Mouse (Mus musculus) myocyte (in vitro differentiated cells): ENCODE measurements around the gene Hapln2. TPM values are rescaled to one million over a fixed set of nuclear protein-coding genes. Genes with fewer than 3 reads are reported as not detected.
A peak's percentile ranks its signal among the peaks of the same experiment; 100 is the strongest.

Source experiments
- H3K27me3 ChIP-seq: one replicate; pipeline ENCODE4 v1.6.1; 2011; ENCODE audit not compliant: control insufficient read depth, insufficient read depth, insufficient read length
- H3K36me3 ChIP-seq: one replicate; pipeline ENCODE4 v1.6.1; 2011; ENCODE audit not compliant: control insufficient read depth, insufficient read depth
- H3K4me2 ChIP-seq: one replicate; pipeline ENCODE4 v1.6.1; 2011; ENCODE audit warnings: low read depth, control low read depth
- H3K4me3 ChIP-seq: one replicate; pipeline ENCODE4 v1.5.1; 2011; ENCODE audit warnings: mild to moderate bottlenecking, control low read depth, moderate library complexity
- H3K79me2 ChIP-seq: one replicate; pipeline ENCODE4 v1.6.1; 2011; ENCODE audit not compliant: control insufficient read depth, insufficient read depth
- H3ac ChIP-seq: one replicate; pipeline ENCODE4 v1.6.1; 2011; ENCODE audit not compliant: control insufficient read depth, insufficient read length
- CEBPB ChIP-seq: IDR thresholded peaks from 2 replicates; pipeline ENCODE4 v1.6.1; 2011; ENCODE audit warnings: mild to moderate bottlenecking, moderate library complexity; ENCODE audit not compliant: poor library complexity, insufficient read depth, severe bottlenecking
- E2F4 ChIP-seq: IDR thresholded peaks from one replicate; pipeline ENCODE4 v1.6.1; 2011; ENCODE audit warnings: mild to moderate bottlenecking, control low read depth, moderate library complexity; ENCODE audit not compliant: insufficient read depth
- MAX ChIP-seq: IDR thresholded peaks from one replicate; pipeline ENCODE4 v1.6.1; 2011; ENCODE audit warnings: low read depth, mild to moderate bottlenecking, control low read depth
- MYOD1 ChIP-seq, 3 experiments: IDR thresholded peaks; one replicate each; pipeline ENCODE4 v1.6.1; 2011; ENCODE audit warnings: control low read depth in 2 of 3, low read depth in 2 of 3, mild to moderate bottlenecking in 2 of 3, moderate library complexity in 1 of 3; ENCODE audit not compliant: insufficient read length in 2 of 3, control insufficient read depth in 1 of 3
- MYOG ChIP-seq, 3 experiments: IDR thresholded peaks; one replicate each; pipeline ENCODE4 v1.6.1; 2011; ENCODE audit warnings: control low read depth in 2 of 3, low read depth in 2 of 3, mild to moderate bottlenecking in 2 of 3; ENCODE audit not compliant: insufficient read length in 2 of 3, control insufficient read depth in 1 of 3, insufficient read depth in 1 of 3
- POLR2A ChIP-seq: IDR thresholded peaks from one replicate; pipeline ENCODE4 v1.6.1; 2011; ENCODE audit warnings: low read depth, mild to moderate bottlenecking, control low read depth, moderate library complexity; ENCODE audit not compliant: insufficient read length
- POLR2AphosphoS2 ChIP-seq: IDR thresholded peaks from one replicate; pipeline ENCODE4 v1.6.1; 2011; ENCODE audit warnings: low read depth, control low read depth; ENCODE audit not compliant: insufficient read length
- REST ChIP-seq: IDR thresholded peaks from one replicate; pipeline ENCODE4 v1.6.1; 2011; ENCODE audit warnings: mild to moderate bottlenecking, control low read depth, moderate library complexity; ENCODE audit not compliant: insufficient read depth, insufficient read length
- SRF ChIP-seq: IDR thresholded peaks from one replicate; pipeline ENCODE4 v1.6.1; 2011; ENCODE audit warnings: low read depth; ENCODE audit not compliant: control insufficient read depth, insufficient read length
- TCF12 ChIP-seq: IDR thresholded peaks from one replicate; pipeline ENCODE4 v1.6.1; 2011; ENCODE audit warnings: mild to moderate bottlenecking, control low read depth; ENCODE audit not compliant: poor library complexity, insufficient read depth, severe bottlenecking
- TCF3 ChIP-seq: IDR thresholded peaks from one replicate; pipeline ENCODE4 v1.6.1; 2011; ENCODE audit warnings: low read depth, control low read depth; ENCODE audit not compliant: insufficient read length
- USF1 ChIP-seq: IDR thresholded peaks from one replicate; pipeline ENCODE4 v1.6.1; 2011; ENCODE audit warnings: low read depth, mild to moderate bottlenecking, control low read depth, moderate library complexity
- polyA plus RNA-seq: library from polyadenylated mRNA; unstranded; fragments of >200 nt; fragmentation: generic; extraction: Trizol; gene quantifications from one replicate; pipeline ENCODE4 v1.2.1, GENCODE M21; 2012; ENCODE audit warnings: missing spikeins

Gene Hapln2
- polyA plus RNA-seq, 1 experiment, result not detected

- Histone ChIP-seq H3K79me2 (no peaks in the 10 kb centered on the region), H3K27me3 (peaks cover 10% of the 10 kb centered on the region), H3ac (no peak overlapping the region), H3K4me2 (no peak overlapping the region), H3K36me3 (no peaks in the 10 kb centered on the region), H3K4me3 (no peak overlapping the region)
- no peak for TF ChIP-seq MYOD1 (IDR thresholded peaks at IDR 0.05; ENCODE audit: control insufficient read depth in 1 of 3, insufficient read length in 2 of 3, low read depth in 2 of 3)
- TF ChIP-seq POLR2AphosphoS2, result no peak
- TF ChIP-seq POLR2A, result no peak
- no peak for TF ChIP-seq MYOG (IDR thresholded peaks at IDR 0.05; ENCODE audit: control insufficient read depth in 1 of 3, insufficient read depth in 1 of 3, insufficient read length in 2 of 3, low read depth in 2 of 3)
- no peak for TF ChIP-seq TCF12
- TF ChIP-seq REST, result no peak
- no peak for TF ChIP-seq E2F4
- TF ChIP-seq USF1, result no peak
- TF ChIP-seq TCF3, result no peak
- TF ChIP-seq SRF, result no peak
Observed at GRCm38 (mm10) chr3:87989935-87990334, 37.4 kb downstream of the Hapln2 start.

- H3K4me2 ChIP-seq, result no peak overlapping the region
- no peaks in the 10 kb centered on the region for H3K79me2 ChIP-seq
- no peak overlapping the region for H3ac ChIP-seq
- TF ChIP-seq MYOG (IDR thresholded peaks at IDR 0.05; ENCODE audit: control insufficient read depth in 1 of 3, insufficient read depth in 1 of 3, insufficient read length in 2 of 3, low read depth in 2 of 3) (no peak), TCF12 (no peak), REST (no peak), USF1 (no peak), MAX (no peak), CEBPB (no peak), TCF3 (no peak), POLR2AphosphoS2 (no peak), SRF (no peak), MYOD1 (IDR thresholded peaks at IDR 0.05; ENCODE audit: control insufficient read depth in 1 of 3, insufficient read length in 2 of 3, low read depth in 2 of 3) (no peak)
- H3K4me3 ChIP-seq, result no peak overlapping the region
- H3K36me3 ChIP-seq, result no peaks in the 10 kb centered on the region
- peaks cover 7% of the 10 kb centered on the region for H3K27me3 ChIP-seq
Observed at GRCm38 (mm10) chr3:87988068-87988467, 39.3 kb downstream of the Hapln2 start.

- Histone ChIP-seq H3K36me3 (no peaks in the 10 kb centered on the region), H3K27me3 (peaks cover 7% of the 10 kb centered on the region), H3K79me2 (no peaks in the 10 kb centered on the region), H3ac (no peak overlapping the region), H3K4me3 (no peak overlapping the region), H3K4me2 (peak overlapping the region; percentile 65)
- TF ChIP-seq CEBPB (no peak), MYOD1 (IDR thresholded peaks at IDR 0.05; ENCODE audit: control insufficient read depth in 1 of 3, insufficient read length in 2 of 3, low read depth in 2 of 3) (no peak), MYOG (IDR thresholded peaks at IDR 0.05; ENCODE audit: control insufficient read depth in 1 of 3, insufficient read depth in 1 of 3, insufficient read length in 2 of 3, low read depth in 2 of 3) (no peak), SRF (no peak), TCF3 (no peak), POLR2AphosphoS2 (no peak), TCF12 (no peak), USF1 (no peak), MAX (no peak), POLR2A (no peak), REST (no peak), E2F4 (no peak)
Observed at GRCm38 (mm10) chr3:87987633-87988032, 39.8 kb downstream of the Hapln2 start.

- no peaks in the 10 kb centered on the region for H3K36me3 ChIP-seq
- no peak overlapping the region for H3K4me3 ChIP-seq
- no peaks in the 10 kb centered on the region for H3K79me2 ChIP-seq
- peak overlapping the region; percentile 65 for H3K4me2 ChIP-seq
- H3ac ChIP-seq, result no peak overlapping the region
- H3K27me3 ChIP-seq, result peaks cover 7% of the 10 kb centered on the region
- TF ChIP-seq POLR2AphosphoS2, result peak; percentile 10
- TF ChIP-seq E2F4, result no peak
- peak in 1 of 3 experiments; percentile 59 for TF ChIP-seq MYOG (IDR thresholded peaks at IDR 0.05; ENCODE audit: control insufficient read depth in 1 of 3, insufficient read depth in 1 of 3, insufficient read length in 2 of 3, low read depth in 2 of 3)
- TF ChIP-seq TCF12, result no peak
- TF ChIP-seq SRF, result no peak
- no peak for TF ChIP-seq CEBPB
- no peak for TF ChIP-seq MAX
- no peak for TF ChIP-seq MYOD1 (IDR thresholded peaks at IDR 0.05; ENCODE audit: control insufficient read depth in 1 of 3, insufficient read length in 2 of 3, low read depth in 2 of 3)
- no peak for TF ChIP-seq USF1
- no peak for TF ChIP-seq POLR2A
Observed at GRCm38 (mm10) chr3:87986868-87987267, 40.5 kb downstream of the Hapln2 start.
